Comparison of ENCODE assay signal across 7 mouse cellular contexts in the genomic region with DNA sequence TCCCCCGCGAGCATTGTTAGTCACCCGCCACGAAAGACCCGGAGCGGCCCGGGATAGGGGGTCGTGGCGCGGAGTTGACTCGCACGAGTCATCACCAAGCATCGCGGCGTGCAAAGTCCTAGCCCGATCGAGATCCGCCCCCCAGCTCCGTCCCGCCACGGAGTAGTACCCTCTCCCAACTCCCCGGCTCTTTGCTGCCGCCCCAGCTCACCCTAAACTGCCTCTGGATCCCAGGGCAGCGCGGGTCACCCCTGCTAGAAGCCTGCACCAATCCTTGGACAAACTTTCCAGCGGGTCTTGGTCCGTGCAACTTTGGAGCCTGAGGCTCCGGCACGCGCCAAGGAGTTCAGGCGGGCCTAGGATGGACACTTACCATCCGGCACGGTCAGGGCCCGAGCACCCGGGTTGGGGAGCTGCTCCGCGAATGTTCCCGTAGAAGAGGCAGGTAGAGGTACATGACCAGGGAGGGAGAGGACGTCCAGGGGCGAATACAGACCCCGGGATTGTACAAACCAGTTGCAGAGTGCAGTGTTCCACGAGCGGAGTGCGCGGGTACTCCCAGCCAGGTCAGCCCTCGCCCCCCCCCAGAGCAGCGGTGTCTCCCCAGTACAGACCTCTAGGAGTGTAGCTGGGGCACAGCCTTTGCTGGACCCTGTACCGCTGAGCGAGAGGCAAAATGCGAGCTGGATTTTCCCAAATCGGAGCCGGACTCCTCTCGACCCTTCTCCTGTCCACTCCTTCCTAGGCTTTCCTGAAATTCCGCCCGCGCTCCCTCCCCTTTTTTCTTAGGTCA. TPM values are rescaled to one million over a fixed set of nuclear protein-coding genes. Genes with fewer than 3 reads are reported as not detected.
DNase-seq lines count a peak whose midpoint lies in the region; ATAC-seq and TF ChIP-seq lines count a peak whose summit lies in the region.

No protein-coding gene starts in this region.

- no peaks in the 10 kb centered on the region for H3K27me3 ChIP-seq in embryonic facial prominence, embryonic 15.5 days
- H3K27me3 ChIP-seq in midbrain, embryonic 10.5 days (ENCODE audit: low read depth, poor library complexity, severe bottlenecking), result peaks cover 20% of the 10 kb centered on the region
- H3K27me3 ChIP-seq in stomach, postnatal 0 days (ENCODE audit: control insufficient read depth, insufficient read depth, low read length), result no peaks in the 10 kb centered on the region

- no peak for TF ChIP-seq EP300 in stomach, postnatal 0 days (optimal IDR thresholded peaks at IDR 0.05)

- no peak for DNase-seq in ES-E14 (ENCODE audit: low read depth, low spot score)
- DNase-seq in heart, postnatal 14 days, result peak; percentile 67 to 72
- DNase-seq in kidney, postnatal 36 days, result peak; percentile 73 to 79
- peak; percentile 91 for DNase-seq in midbrain, embryonic 10.5 days (ENCODE audit: low spot score)
- DNase-seq in stomach, postnatal 0 days (ENCODE audit: low spot score), result peak; percentile 68

- no peaks in the 10 kb centered on the region for H3K9me3 ChIP-seq in ES-E14 (ENCODE audit: control insufficient read depth, insufficient read depth, low read depth, low read length)
- no peaks in the 10 kb centered on the region for H3K9me3 ChIP-seq in embryonic facial prominence, embryonic 15.5 days (replicated peaks)
- H3K9me3 ChIP-seq in midbrain, embryonic 10.5 days (replicated peaks), result no peaks in the 10 kb centered on the region
- H3K9me3 ChIP-seq in stomach, postnatal 0 days (ENCODE audit: control insufficient read depth, low read length), result no peaks in the 10 kb centered on the region

- in situ Hi-C loops in ES-E14 (cut with MboI; ENCODE audit: low sequenced_read_pairs in 2 of 2, unreplicated experiment in 2 of 2), result no loop called here

- H3K9ac ChIP-seq in ES-E14 (ENCODE audit: insufficient read depth, low read depth, low read length, poor library complexity, severe bottlenecking), result peak overlapping the region; percentile 79
- peak overlapping the region; percentile 47 for H3K9ac ChIP-seq in embryonic facial prominence, embryonic 15.5 days
- H3K9ac ChIP-seq in stomach, postnatal 0 days (ENCODE audit: low read length), result peak overlapping the region; percentile 61

- no peaks in the 10 kb centered on the region for H3K36me3 ChIP-seq in ES-E14 (ENCODE audit: control insufficient read depth, insufficient read depth, low read length, poor library complexity, severe bottlenecking)
- H3K36me3 ChIP-seq in embryonic facial prominence, embryonic 15.5 days, result no peaks in the 10 kb centered on the region
- H3K36me3 ChIP-seq in midbrain, embryonic 10.5 days, result no peaks in the 10 kb centered on the region
- H3K36me3 ChIP-seq in stomach, postnatal 0 days (ENCODE audit: control insufficient read depth, insufficient read depth, low read length), result no peaks in the 10 kb centered on the region

- peaks cover 0 to 5% of the 10 kb centered on the region in 2 experiments; a peak in 2 of 4 replicates for H3K4me1 ChIP-seq in ES-E14 (ENCODE audit: control insufficient read depth in 2 of 2, insufficient read depth in 2 of 2, low read length in 2 of 2, poor library complexity in 1 of 2)
- no peaks in the 10 kb centered on the region; the same call in 1 of the 2 replicates for H3K4me1 ChIP-seq in bone marrow, adult 2 months (ENCODE audit: control insufficient read depth, insufficient read depth, low read length)
- H3K4me1 ChIP-seq in embryonic facial prominence, embryonic 15.5 days, result peaks cover 10% of the 10 kb centered on the region; the same call in 1 of the 2 replicates
- H3K4me1 ChIP-seq in midbrain, embryonic 10.5 days, result peaks cover 44% of the 10 kb centered on the region
- H3K4me1 ChIP-seq in stomach, postnatal 0 days (replicated peaks; ENCODE audit: control insufficient read depth, insufficient read depth), result no peaks in the 10 kb centered on the region; the same call in 1 of the 2 replicates

- peak overlapping the region; percentile 86; the same call in 1 of the 2 replicates for H3K27ac ChIP-seq in ES-E14 (ENCODE audit: insufficient read depth, low read depth, low read length, poor library complexity, severe bottlenecking)
- H3K27ac ChIP-seq in bone marrow, adult 2 months (ENCODE audit: control insufficient read depth, insufficient read depth, low read depth, low read length, poor library complexity), result no peak overlapping the region
- peak overlapping the region; percentile 71 for H3K27ac ChIP-seq in embryonic facial prominence, embryonic 15.5 days (replicated peaks)
- peak overlapping the region; percentile 81 for H3K27ac ChIP-seq in midbrain, embryonic 10.5 days (replicated peaks)
- 0 out of 2 replicates have a peak overlapping the region, but pooled peaks have one; percentile 24 for H3K27ac ChIP-seq in stomach, postnatal 0 days (replicated peaks)

- under 1% methylated on average over 56 of the region's 56 CpGs for WGBS in bone marrow, adult 2 months
- under 1% methylated on average over 56 of the region's 56 CpGs for WGBS in embryonic facial prominence, embryonic 15.5 days
- under 1% methylated on average over 56 of the region's 56 CpGs for WGBS in midbrain, embryonic 10.5 days
- WGBS in stomach, postnatal 0 days, result 1% methylated on average over 56 of the region's 56 CpGs

- TF ChIP-seq POLR2A in bone marrow, adult 2 months (IDR thresholded peaks at IDR 0.05; ENCODE audit: borderline replicate concordance, control insufficient read depth, low read depth, low read length), result no peak

- peak overlapping the region; percentile 95 for H3K4me2 ChIP-seq in embryonic facial prominence, embryonic 15.5 days (replicated peaks)
- peak overlapping the region; percentile 95 for H3K4me2 ChIP-seq in stomach, postnatal 0 days (replicated peaks; ENCODE audit: low read depth)

- H3K4me3 ChIP-seq in ES-E14 (ENCODE audit: insufficient read depth in 1 of 2, low read depth in 1 of 2, low read length in 2 of 2, poor library complexity in 1 of 2, severe bottlenecking in 1 of 2), result peak overlapping the region; percentile 71 to 83
- H3K4me3 ChIP-seq in bone marrow, adult 2 months (replicated peaks; ENCODE audit: control insufficient read depth, low read depth, low read length), result peak overlapping the region; percentile 37
- peak overlapping the region; percentile 66 for H3K4me3 ChIP-seq in embryonic facial prominence, embryonic 15.5 days (replicated peaks)
- H3K4me3 ChIP-seq in midbrain, embryonic 10.5 days, result peak overlapping the region; percentile 64
- H3K4me3 ChIP-seq in stomach, postnatal 0 days (ENCODE audit: low read depth, low read length), result peak overlapping the region; percentile 55

- peak; percentile 83 for ATAC-seq in embryonic facial prominence, embryonic 15.5 days (ENCODE audit: insufficient number of reproducible peaks, low FRiP score, low TSS enrichment, low read depth)
- peak; percentile 87 for ATAC-seq in stomach, postnatal 0 days (ENCODE audit: low FRiP score, low TSS enrichment)

- TF ChIP-seq CTCF in bone marrow, adult 2 months (IDR thresholded peaks at IDR 0.05; ENCODE audit: control insufficient read depth, insufficient read depth, low read length), result no peak
- TF ChIP-seq CTCF in stomach, postnatal 0 days (IDR thresholded peaks at IDR 0.05; ENCODE audit: low read depth), result no peak

- intact Hi-C loops in heart, postnatal 14 days (cut with DNase I), result loop anchor here (2.0 kb wide), 1 partner anchor 22 kb away; no protein-coding TSS in a partner anchor

TF ChIP-seq in ES-E14, 5 proteins besides CTCF, POLR2A, EP300 and RAD21:
- TF ChIP-seq ZC3H11A (IDR thresholded peaks at IDR 0.05; ENCODE audit: borderline replicate concordance, low read depth, low read length) (no peak), CHD2 (IDR thresholded peaks at IDR 0.05; ENCODE audit: low read depth, low read length) (no peak)

RNA-seq across cellular contexts. Expression of gene Tet1, which starts 21.8 kb away (rescaled TPM):
- 307 and 557 TPM in 2 replicates for total RNA-seq in ES-E14 (2012; rRNA removed)
- polyA plus RNA-seq in bone marrow, adult 2 months (2011; ENCODE audit: insufficient read depth, insufficient read length, low replicate concordance, missing spikeins), result 1.3 and 2.2 TPM in 2 replicates
- polyA plus RNA-seq in embryonic facial prominence, embryonic 15.5 days (2015; fragmentation: Nextera tagmentation; extraction: Ambion mirVana), result 24.4 and 25.4 TPM in 2 replicates
- total RNA-seq in heart, postnatal 14 days (2021), result 10 to 100 TPM; 19.2 to 21.2 TPM
- polyA plus RNA-seq in midbrain, embryonic 10.5 days (2016; fragmentation: Nextera tagmentation; extraction: Ambion mirVana), result 24.8 and 31.3 TPM in 2 replicates
- 6.4 TPM in 2 replicates for polyA plus RNA-seq in stomach, postnatal 0 days (2015; fragmentation: Nextera tagmentation; extraction: Ambion mirVana)

RNA-seq across cellular contexts. Expression of gene Slc25a16, which starts 33.4 kb away (rescaled TPM):
- total RNA-seq in ES-E14 (2012; rRNA removed), result 12.8 and 16.3 TPM in 2 replicates
- polyA plus RNA-seq in bone marrow, adult 2 months (2011; ENCODE audit: insufficient read depth, insufficient read length, low replicate concordance, missing spikeins), result 5.6 and 7.3 TPM in 2 replicates
- 12.3 and 14.4 TPM in 2 replicates for polyA plus RNA-seq in embryonic facial prominence, embryonic 15.5 days (2015; fragmentation: Nextera tagmentation; extraction: Ambion mirVana)
- total RNA-seq in heart, postnatal 14 days (2021), result 10 to 100 TPM; 21.9 to 22.3 TPM
- 8.5 and 9.4 TPM in 2 replicates for polyA plus RNA-seq in midbrain, embryonic 10.5 days (2016; fragmentation: Nextera tagmentation; extraction: Ambion mirVana)
- polyA plus RNA-seq in stomach, postnatal 0 days (2015; fragmentation: Nextera tagmentation; extraction: Ambion mirVana), result 14.7 and 16.5 TPM in 2 replicates

RNA-seq across cellular contexts. Expression of gene Dna2, which starts 59.8 kb away (rescaled TPM):
- 26.4 and 28.5 TPM in 2 replicates for total RNA-seq in ES-E14 (2012; rRNA removed)
- polyA plus RNA-seq in bone marrow, adult 2 months (2011; ENCODE audit: insufficient read depth, insufficient read length, low replicate concordance, missing spikeins), result 29.5 and 38.9 TPM in 2 replicates
- 13.8 and 14.1 TPM in 2 replicates for polyA plus RNA-seq in embryonic facial prominence, embryonic 15.5 days (2015; fragmentation: Nextera tagmentation; extraction: Ambion mirVana)
- 1 to 10 TPM; 1.7 to 1.9 TPM for total RNA-seq in heart, postnatal 14 days (2021)
- 28.7 and 31.9 TPM in 2 replicates for polyA plus RNA-seq in midbrain, embryonic 10.5 days (2016; fragmentation: Nextera tagmentation; extraction: Ambion mirVana)
- polyA plus RNA-seq in stomach, postnatal 0 days (2015; fragmentation: Nextera tagmentation; extraction: Ambion mirVana), result 3.3 and 3.6 TPM in 2 replicates
